Mouse (Mus musculus) left cerebral cortex, postnatal 25 days (tissue): ENCODE measurements around the gene 1110008L16Rik. TPM values are rescaled to one million over a fixed set of nuclear protein-coding genes. Genes with fewer than 3 reads are reported as not detected.

Experiments used
- DNase-seq, 2 experiments: peaks; one replicate each; pipeline ENCODE4 v3.0.0; 2022; ENCODE audit warnings: low spot score in 2 of 2, mixed read lengths in 1 of 2
- intact Hi-C: fragments of 180-260 bp; cut with DNase I; formaldehyde crosslinking; loops from one replicate; pipeline ENCODE4 v1.15.1; 2025
- total RNA-seq, 2 experiments: library from RNA; stranded (reverse); gene quantifications; 2 replicates each; pipeline ENCODE4 v1.2.3; 2021

Gene 1110008L16Rik
- total RNA-seq, 2 experiments from 2014 or later: 8.9 to 9.0 TPM

DNA sequence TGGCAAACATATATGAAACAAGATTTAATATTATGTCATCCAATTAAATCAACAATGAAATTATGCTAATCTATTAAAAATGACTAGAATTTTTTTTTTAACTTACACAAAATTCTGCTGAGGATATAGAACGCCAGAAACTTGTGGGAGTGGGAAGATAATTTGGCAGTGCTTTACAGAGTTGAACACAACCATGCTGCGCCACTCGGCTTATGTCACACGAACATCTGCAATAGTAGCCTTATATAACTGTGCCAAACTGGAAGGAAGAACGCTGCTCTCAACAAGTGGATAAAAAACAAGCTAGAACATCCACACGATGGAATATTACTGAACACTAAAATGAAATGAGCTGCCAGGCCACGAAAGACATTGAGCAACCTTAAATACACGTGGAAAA lies 129.8 kb downstream of the 1110008L16Rik start:
- peak in 1 of 2 experiments; percentile 58 for DNase-seq
- intact Hi-C loops: no loop called here

DNA sequence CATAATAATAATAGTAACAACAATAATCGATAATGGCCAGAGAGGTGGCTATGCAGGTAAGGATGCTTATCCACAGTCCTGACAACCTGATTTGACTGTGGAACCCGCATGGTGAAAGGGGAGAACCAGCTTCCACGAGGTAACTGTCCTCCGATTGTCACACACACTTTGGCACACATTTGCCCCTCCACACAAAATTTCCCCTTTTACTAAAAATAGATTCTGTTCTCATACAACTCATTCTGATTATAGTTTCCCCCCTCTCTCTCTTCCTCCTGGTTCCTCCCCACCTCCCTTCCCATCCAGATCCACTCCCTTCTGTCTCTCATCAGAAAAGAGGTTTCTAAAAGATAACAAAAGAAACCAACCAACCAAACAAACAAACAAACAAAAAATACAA lies 130.6 kb downstream of the 1110008L16Rik start:
- DNase-seq: no peak
- intact Hi-C loops: no loop called here

Other genes with a start within 250 kb of the 1110008L16Rik start
- 1 to 10 TPM; 8.4 to 9.6 TPM for gene 2700097O09Rik, start 219.5 kb upstream of the 1110008L16Rik start, total RNA-seq
- gene Srp54a, start 219.3 kb upstream of the 1110008L16Rik start, total RNA-seq: 10 to 100 TPM; 91.1 to 95.7 TPM
- gene Fam177a, start 175.1 kb upstream of the 1110008L16Rik start, total RNA-seq: 10 to 100 TPM; 18.0 to 19.4 TPM
- 10 to 100 TPM; 53.7 to 57.4 TPM for gene Srp54b, start 144.5 kb upstream of the 1110008L16Rik start, total RNA-seq
- gene 1700047I17Rik2, start 100.0 kb upstream of the 1110008L16Rik start, total RNA-seq: under 1 TPM; 0.39 to 0.44 TPM
- gene Srp54c, start 69.4 kb upstream of the 1110008L16Rik start, total RNA-seq: 10 to 100 TPM; 34.5 to 38.0 TPM
- gene Ppp2r3c, start 3.4 kb downstream of the 1110008L16Rik start, total RNA-seq: 10 to 100 TPM; 11.4 to 13.9 TPM
- 100 to 1,000 TPM; 144 to 145 TPM for gene Psma6, start 84.6 kb downstream of the 1110008L16Rik start, total RNA-seq
- 10 to 100 TPM; 28.5 to 31.7 TPM for gene Nfkbia, start 193.1 kb downstream of the 1110008L16Rik start, total RNA-seq